Mouse (Mus musculus) kidney, postnatal 0 days (tissue): ENCODE measurements around the gene Hsd17b2. TPM values are rescaled to one million over a fixed set of nuclear protein-coding genes. Genes with fewer than 3 reads are reported as not detected.

Experiments
- ATAC-seq: fragments of 200-750 bp; cut with Nextera tagmentation; replicated peaks from 2 replicates; pipeline ENCODE4 v1.8.0; 2017; ENCODE audit warnings: low read depth, moderate number of reproducible peaks, moderate TSS enrichment, moderate library complexity; ENCODE audit not compliant: low FRiP score
- DNase-seq: peaks from one replicate; pipeline ENCODE4 v3.0.0-alpha.2; 2016; ENCODE audit warnings: low spot score
- H3K27ac ChIP-seq: fragments of 300-500 bp; sonication (generic); 2 replicates; pipeline ENCODE4 v1.5.1; 2014; ENCODE audit warnings: mild to moderate bottlenecking
- H3K27me3 ChIP-seq: fragments of 300-500 bp; sonication (generic); 2 replicates; pipeline ENCODE4 v1.6.1; 2014; ENCODE audit warnings: low read length, mixed read lengths; ENCODE audit not compliant: insufficient read depth
- H3K36me3 ChIP-seq: fragments of 300-500 bp; sonication (generic); 2 replicates; pipeline ENCODE4 v1.6.1; 2014; ENCODE audit warnings: low read length, mixed read lengths; ENCODE audit not compliant: insufficient read depth
- H3K4me1 ChIP-seq: fragments of 300-500 bp; sonication (generic); replicated peaks from 2 replicates; pipeline ENCODE4 v1.6.1; 2014; ENCODE audit warnings: antibody characterized with exemption, low read length, mixed read lengths; ENCODE audit not compliant: insufficient read depth
- H3K4me2 ChIP-seq: fragments of 300-500 bp; sonication (generic); 2 replicates; pipeline ENCODE4 v1.6.1; 2014; ENCODE audit warnings: mild to moderate bottlenecking, low read length, moderate library complexity, mixed read lengths
- H3K4me3 ChIP-seq: fragments of 300-500 bp; sonication (generic); replicated peaks from 2 replicates; pipeline ENCODE4 v1.5.1; 2014; ENCODE audit warnings: low read depth, low read length
- H3K9ac ChIP-seq: fragments of 300-500 bp; sonication (generic); 2 replicates; pipeline ENCODE4 v1.6.1; 2014; ENCODE audit warnings: low read depth, low read length
- H3K9me3 ChIP-seq: fragments of 300-500 bp; sonication (generic); replicated peaks from 2 replicates; pipeline ENCODE4 v1.6.1; 2016; ENCODE audit warnings: low read length, inconsistent platforms, mixed read lengths
- CTCF ChIP-seq: IDR thresholded peaks from 2 replicates; pipeline ENCODE4 v1.5.1; 2016; ENCODE audit warnings: antibody characterized with exemption, low read depth, mild to moderate bottlenecking, moderate library complexity
- WGBS: fragments of 180-500 bp; shearing (Covaris S2); extraction: QIAGEN DNeasy Blood & Tissue Kit; methylation state at CpG from one replicate; pipeline ENCODE4 v1.1.7; 2014; 5-methylcytosine and 5-hydroxymethylcytosine counted together
- polyA plus RNA-seq: library from polyadenylated mRNA; unstranded; fragments of >200 nt; fragmentation: Nextera tagmentation; extraction: Ambion mirVana; gene quantifications from 2 replicates; pipeline ENCODE4 v1.2.1, GENCODE M21; 2015

The Hsd17b2 gene
- polyA plus RNA-seq, 1 experiment from 2014 or later, result 29.2 TPM

GRCm38 (mm10) chr8:117783021-117783420 is 81.3 kb downstream of the Hsd17b2 start:
- WGBS, result 73% methylated on average over 7 of the region's 7 CpGs
- no peak for DNase-seq
- no peaks in the 10 kb centered on the region for H3K27me3 ChIP-seq
- no peak overlapping the region for H3K4me2 ChIP-seq
- ATAC-seq, result no peak
- no peak overlapping the region for H3K27ac ChIP-seq
- no peak overlapping the region for H3K4me3 ChIP-seq
- TF ChIP-seq CTCF, result no peak
- no peaks in the 10 kb centered on the region for H3K4me1 ChIP-seq
- H3K36me3 ChIP-seq, result peaks cover 5% of the 10 kb centered on the region; the same call in 1 of the 2 replicates
- no peaks in the 10 kb centered on the region for H3K9me3 ChIP-seq
- H3K9ac ChIP-seq, result no peak overlapping the region

DNA sequence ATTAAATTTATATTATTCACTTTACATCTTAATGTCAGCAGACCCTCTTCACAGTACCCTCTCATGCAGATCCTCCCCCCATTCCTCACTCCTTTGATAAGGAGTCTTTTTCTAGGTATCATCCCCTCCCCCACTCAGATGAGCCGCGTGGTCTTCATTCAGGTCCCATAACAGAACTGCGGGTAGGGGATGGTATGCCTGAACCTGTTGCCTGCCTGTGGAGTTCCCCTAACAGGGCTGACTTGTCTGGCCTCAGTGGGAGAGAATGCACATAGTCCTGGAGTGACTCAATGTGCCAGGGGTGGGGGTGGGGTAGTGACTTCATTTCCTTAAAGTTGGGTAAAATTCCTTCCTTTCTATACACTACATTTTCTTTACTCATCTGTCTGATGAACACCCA is 84.7 kb downstream of the Hsd17b2 start:
- WGBS, result 91% methylated on average over 3 of the region's 3 CpGs
- DNase-seq (no peak), ATAC-seq (no peak)
- Histone ChIP-seq H3K4me1 (no peaks in the 10 kb centered on the region), H3K4me2 (no peak overlapping the region), H3K27ac (no peak overlapping the region), H3K36me3 (peaks cover 27% of the 10 kb centered on the region), H3K27me3 (no peaks in the 10 kb centered on the region), H3K4me3 (no peak overlapping the region), H3K9ac (no peak overlapping the region), H3K9me3 (no peaks in the 10 kb centered on the region)
- no peak for TF ChIP-seq CTCF

DNA sequence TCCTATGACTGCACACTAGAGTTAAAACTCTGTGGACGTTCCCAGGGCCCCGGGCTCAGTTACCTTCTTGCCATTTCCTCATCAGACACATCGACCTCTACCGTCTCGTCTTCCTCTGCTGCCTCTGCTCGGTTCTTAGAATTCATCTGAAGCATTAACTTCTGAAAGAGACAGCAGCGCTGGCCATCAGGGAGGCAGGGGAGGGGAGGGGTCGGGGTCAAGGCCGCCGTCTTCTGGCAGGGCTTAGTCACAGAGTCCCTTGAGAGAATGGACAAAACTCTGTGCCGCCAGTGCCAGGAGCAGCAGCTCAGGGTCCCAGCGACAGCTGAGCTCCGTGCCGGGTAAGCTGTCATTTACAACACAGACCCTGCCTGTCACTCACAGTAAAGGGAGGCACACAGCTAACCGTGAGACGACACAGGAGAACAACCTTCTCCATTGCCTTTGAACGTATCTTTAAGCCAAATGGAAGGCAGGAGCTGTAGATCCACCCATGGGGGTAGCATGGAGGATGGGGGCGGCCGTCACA is 91.0 kb downstream of the Hsd17b2 start:
- DNase-seq (no peak), ATAC-seq (no peak)
- Histone ChIP-seq H3K4me1 (no peaks in the 10 kb centered on the region), H3K27me3 (no peaks in the 10 kb centered on the region), H3K36me3 (peaks cover 54% of the 10 kb centered on the region), H3K9ac (no peak overlapping the region), H3K27ac (no peak overlapping the region), H3K4me3 (no peak overlapping the region), H3K4me2 (no peak overlapping the region), H3K9me3 (no peaks in the 10 kb centered on the region)
- TF ChIP-seq CTCF, result no peak
- WGBS, result 61% methylated on average over 19 of the region's 19 CpGs

DNA sequence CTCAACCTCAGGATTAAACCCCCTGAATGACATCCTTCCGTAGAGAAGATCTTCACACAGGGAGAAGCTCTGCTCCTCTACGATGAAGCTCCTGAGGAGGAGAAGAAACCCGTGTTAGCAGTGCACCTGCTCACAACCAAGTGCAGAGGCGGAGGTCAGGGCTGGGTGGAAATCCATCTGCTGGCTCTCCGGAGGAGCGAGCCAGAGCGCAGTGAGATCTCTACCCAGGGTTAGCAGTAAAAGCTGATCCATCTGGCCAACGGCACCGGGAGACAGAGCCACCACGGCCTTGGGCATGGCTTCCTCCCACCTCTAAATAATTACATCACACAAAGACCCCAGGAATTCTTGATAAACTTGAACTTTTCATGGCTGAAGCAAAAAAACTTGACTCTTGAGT is 92.9 kb downstream of the Hsd17b2 start:
- 81% methylated on average over 10 of the region's 10 CpGs for WGBS
- Histone ChIP-seq H3K4me1 (no peaks in the 10 kb centered on the region), H3K4me3 (no peak overlapping the region), H3K36me3 (peaks cover 47% of the 10 kb centered on the region), H3K27me3 (no peaks in the 10 kb centered on the region), H3K27ac (no peak overlapping the region), H3K4me2 (no peak overlapping the region), H3K9me3 (no peaks in the 10 kb centered on the region), H3K9ac (no peak overlapping the region)
- no peak for TF ChIP-seq CTCF
- no peak for DNase-seq
- ATAC-seq, result no peak

DNA sequence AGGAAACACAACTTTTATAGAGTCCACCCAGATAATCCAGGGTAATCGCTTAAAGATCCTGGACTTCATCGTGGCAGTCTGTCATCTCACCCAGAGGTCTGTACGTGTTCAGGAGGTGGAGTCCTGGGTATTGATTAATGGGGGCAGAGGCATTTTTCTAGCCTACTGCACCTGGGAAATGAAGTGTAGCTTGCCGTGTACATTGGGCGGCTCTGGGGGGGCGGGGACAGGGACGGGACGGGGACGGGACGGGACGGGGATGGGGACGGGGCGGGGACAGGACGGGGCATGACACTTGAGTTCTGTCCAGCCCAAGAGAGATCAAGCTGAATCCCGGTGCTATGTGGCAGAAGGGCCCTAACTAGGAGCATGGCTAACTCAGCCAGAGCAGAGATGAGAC is 94.8 kb downstream of the Hsd17b2 start:
- Histone ChIP-seq H3K27me3 (no peaks in the 10 kb centered on the region), H3K36me3 (peaks cover 32% of the 10 kb centered on the region), H3K4me2 (no peak overlapping the region), H3K4me1 (peaks cover 10% of the 10 kb centered on the region), H3K4me3 (no peak overlapping the region), H3K9ac (no peak overlapping the region), H3K9me3 (no peaks in the 10 kb centered on the region), H3K27ac (no peak overlapping the region)
- WGBS, result 80% methylated on average over 15 of the region's 15 CpGs
- DNase-seq (no peak), ATAC-seq (no peak)
- TF ChIP-seq CTCF, result no peak

DNA sequence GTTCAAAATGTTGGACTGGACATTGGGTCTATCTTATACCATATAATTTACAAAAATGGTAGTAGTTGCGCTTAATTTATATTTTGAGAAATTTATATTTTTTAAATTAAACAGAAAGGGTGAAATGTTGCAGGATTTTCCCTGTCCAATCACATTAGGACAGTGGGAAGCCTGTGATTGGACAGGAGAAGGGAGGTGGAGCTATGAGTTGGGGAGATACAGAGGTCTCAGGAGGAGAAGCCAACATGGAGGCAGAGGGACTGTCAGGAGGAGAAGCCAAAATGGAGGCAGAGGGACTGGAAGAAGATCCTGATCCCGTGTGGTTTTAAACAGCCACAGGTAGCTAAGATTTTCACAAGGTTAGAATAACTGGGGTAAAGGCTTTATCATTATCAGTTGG is 96.4 kb downstream of the Hsd17b2 start:
- Histone ChIP-seq H3K9me3 (no peaks in the 10 kb centered on the region), H3K4me2 (no peak overlapping the region), H3K27ac (no peak overlapping the region), H3K9ac (no peak overlapping the region), H3K4me1 (peaks cover 10% of the 10 kb centered on the region), H3K27me3 (no peaks in the 10 kb centered on the region), H3K4me3 (no peak overlapping the region), H3K36me3 (peaks cover 28% of the 10 kb centered on the region)
- no peak for DNase-seq
- over 99% methylated on average over 2 of the region's 2 CpGs for WGBS
- no peak for TF ChIP-seq CTCF
- ATAC-seq, result no peak
